Mouse (Mus musculus) heart, adult 2 months (tissue): ENCODE measurements around the gene March8. TPM values are rescaled to one million over a fixed set of nuclear protein-coding genes. Genes with fewer than 3 reads are reported as not detected.

ENCODE experiments used
- DNase-seq, 2 experiments: peaks; one replicate each; pipeline ENCODE4 v3.0.0; 2021
- H3K27ac ChIP-seq: fragments of 200-600 bp; 2 replicates; pipeline ENCODE4 v1.8.1; 2022
- H3K27me3 ChIP-seq: fragments of 200-500 bp; 2 replicates; pipeline ENCODE4 v1.6.1; 2012; ENCODE audit warnings: mild to moderate bottlenecking, low read length, inconsistent platforms, mixed read lengths; ENCODE audit not compliant: control insufficient read depth, insufficient read depth
- H3K36me3 ChIP-seq: fragments of 200-500 bp; 2 replicates; pipeline ENCODE4 v1.6.1; 2012; ENCODE audit warnings: low read length, inconsistent platforms; ENCODE audit not compliant: control insufficient read depth, insufficient read depth
- H3K4me1 ChIP-seq: fragments of 200-500 bp; 2 replicates; pipeline ENCODE4 v1.6.1; 2011; ENCODE audit warnings: low read length; ENCODE audit not compliant: control insufficient read depth, insufficient read depth
- H3K4me3 ChIP-seq: fragments of 200-600 bp; 2 replicates; pipeline ENCODE4 v1.8.1; 2022
- H3K79me2 ChIP-seq: fragments of 200-500 bp; replicated peaks from 2 replicates; pipeline ENCODE4 v1.6.1; 2012; ENCODE audit warnings: mild to moderate bottlenecking, inconsistent platforms, low read length, moderate library complexity, mixed read lengths; ENCODE audit not compliant: control insufficient read depth, insufficient read depth
- H3K9ac ChIP-seq: fragments of 200-500 bp; 2 replicates; pipeline ENCODE4 v1.6.1; 2012; ENCODE audit warnings: low read depth, mild to moderate bottlenecking, control low read depth, inconsistent platforms, low read length, mixed read lengths
- CTCF ChIP-seq: fragments of 200-600 bp; IDR thresholded peaks from 2 replicates; pipeline ENCODE4 v1.8.1; 2022; ENCODE audit warnings: antibody characterized with exemption, mild to moderate bottlenecking, moderate library complexity
- EP300 ChIP-seq: fragments of 200-500 bp; IDR thresholded peaks from 2 replicates; pipeline ENCODE4 v1.6.1; 2011; ENCODE audit warnings: low read depth, low read length, control low read depth; ENCODE audit not compliant: insufficient read depth
- POLR2A ChIP-seq: fragments of 200-500 bp; IDR thresholded peaks from 2 replicates; pipeline ENCODE4 v1.6.1; 2011; ENCODE audit warnings: mild to moderate bottlenecking, low read depth, low read length, control low read depth; ENCODE audit not compliant: insufficient read depth
- WGBS: fragments of 180-500 bp; shearing (Covaris S2); methylation state at CpG from one replicate; pipeline ENCODE4 v1.1.7; 2018; 5-methylcytosine and 5-hydroxymethylcytosine counted together
- intact Hi-C: fragments of 180-260 bp; cut with DNase I; formaldehyde crosslinking; loops from one replicate; pipeline ENCODE4 v1.15.1; 2025
- polyA plus RNA-seq: library from polyadenylated mRNA; depleted of rRNA; stranded (reverse); fragments of >200 nt; gene quantifications from 2 replicates; pipeline ENCODE4 v1.2.3, GENCODE M21; 2012
- total RNA-seq, 2 experiments: library from RNA; stranded (reverse); gene quantifications; 2 replicates each; pipeline ENCODE4 v1.2.3; 2021

March8 gene
- total and polyA plus RNA-seq, 3 experiments: 27.8 to 43.9 (median 38.4) TPM

GRCm38 (mm10) chr6:116397621-116398020 is 59.8 kb downstream of the March8 start:
- Histone ChIP-seq H3K27me3 (no peaks in the 10 kb centered on the region), H3K9ac (no peak overlapping the region), H3K4me3 (no peak overlapping the region), H3K4me1 (no peaks in the 10 kb centered on the region), H3K27ac (no peak overlapping the region), H3K36me3 (no peaks in the 10 kb centered on the region; the same call in 1 of the 2 replicates), H3K79me2 (no peaks in the 10 kb centered on the region)
- intact Hi-C loops: no loop called here
- no peak for DNase-seq
- 83% methylated on average over 6 of the region's 6 CpGs for WGBS
- TF ChIP-seq CTCF: no peak

- Histone ChIP-seq H3K36me3 (no peaks in the 10 kb centered on the region), H3K4me3 (no peak overlapping the region), H3K9ac (no peak overlapping the region), H3K79me2 (no peaks in the 10 kb centered on the region), H3K27me3 (no peaks in the 10 kb centered on the region), H3K4me1 (no peaks in the 10 kb centered on the region), H3K27ac (no peak overlapping the region)
- 66% methylated on average over 2 of the region's 2 CpGs for WGBS
- intact Hi-C loops: no loop called here
- DNase-seq: no peak
- TF ChIP-seq CTCF: no peak
- TF ChIP-seq EP300: no peak
- TF ChIP-seq POLR2A: no peak
Observed at GRCm38 (mm10) chr6:116398136-116398535, 60.3 kb downstream of the March8 start.

GRCm38 (mm10) chr6:116401746-116402423 is 64.1 kb downstream of the March8 start:
- H3K79me2 ChIP-seq: no peaks in the 10 kb centered on the region
- no peak overlapping the region for H3K4me3 ChIP-seq
- no peaks in the 10 kb centered on the region for H3K36me3 ChIP-seq
- no peak overlapping the region for H3K27ac ChIP-seq
- 83% methylated on average over 12 of the region's 12 CpGs for WGBS
- DNase-seq: no peak
- H3K27me3 ChIP-seq: no peaks in the 10 kb centered on the region
- H3K9ac ChIP-seq: no peak overlapping the region
- TF ChIP-seq CTCF (no peak), EP300 (no peak), POLR2A (no peak)
- H3K4me1 ChIP-seq: no peaks in the 10 kb centered on the region
- intact Hi-C loops: no loop called here

- H3K9ac ChIP-seq: no peak overlapping the region
- no peaks in the 10 kb centered on the region for H3K36me3 ChIP-seq
- no peak overlapping the region for H3K4me3 ChIP-seq
- H3K27me3 ChIP-seq: no peaks in the 10 kb centered on the region
- H3K79me2 ChIP-seq: no peaks in the 10 kb centered on the region
- WGBS: 92% methylated on average over 3 of the region's 3 CpGs
- TF ChIP-seq CTCF (no peak), POLR2A (no peak), EP300 (no peak)
- H3K27ac ChIP-seq: no peak overlapping the region
- intact Hi-C loops: no loop called here
- DNase-seq: no peak
- no peaks in the 10 kb centered on the region for H3K4me1 ChIP-seq
Observed at GRCm38 (mm10) chr6:116402426-116402825, 64.6 kb downstream of the March8 start.

GRCm38 (mm10) chr6:116405243-116405642 is 67.4 kb downstream of the March8 start:
- H3K79me2 ChIP-seq: no peaks in the 10 kb centered on the region
- no peaks in the 10 kb centered on the region for H3K27me3 ChIP-seq
- no peak for DNase-seq
- no peaks in the 10 kb centered on the region for H3K4me1 ChIP-seq
- no peak overlapping the region for H3K9ac ChIP-seq
- intact Hi-C loops: no loop called here
- H3K36me3 ChIP-seq: no peaks in the 10 kb centered on the region
- TF ChIP-seq CTCF (no peak), POLR2A (no peak), EP300 (no peak)
- no peak overlapping the region for H3K4me3 ChIP-seq
- H3K27ac ChIP-seq: no peak overlapping the region
- WGBS: 88% methylated on average over 9 of the region's 9 CpGs

GRCm38 (mm10) chr6:116405715-116406114 is 67.9 kb downstream of the March8 start:
- intact Hi-C loops: no loop called here
- no peak overlapping the region for H3K9ac ChIP-seq
- no peak for TF ChIP-seq CTCF
- no peak for TF ChIP-seq POLR2A
- TF ChIP-seq EP300: no peak
- 83% methylated on average over 5 of the region's 5 CpGs for WGBS
- no peaks in the 10 kb centered on the region for H3K4me1 ChIP-seq
- no peak for DNase-seq
- no peaks in the 10 kb centered on the region for H3K27me3 ChIP-seq
- no peak overlapping the region for H3K4me3 ChIP-seq
- H3K27ac ChIP-seq: no peak overlapping the region
- no peaks in the 10 kb centered on the region for H3K79me2 ChIP-seq
- no peaks in the 10 kb centered on the region for H3K36me3 ChIP-seq
